Mouse (Mus musculus): ENCODE measurements around the gene Rapgef1.
"Not testable (repeated sequence)": the region's sequence is repeated elsewhere in the genome, so short reads cannot be mapped to it uniquely, and the experiment has no call there.

Gene Rapgef1

DNA sequence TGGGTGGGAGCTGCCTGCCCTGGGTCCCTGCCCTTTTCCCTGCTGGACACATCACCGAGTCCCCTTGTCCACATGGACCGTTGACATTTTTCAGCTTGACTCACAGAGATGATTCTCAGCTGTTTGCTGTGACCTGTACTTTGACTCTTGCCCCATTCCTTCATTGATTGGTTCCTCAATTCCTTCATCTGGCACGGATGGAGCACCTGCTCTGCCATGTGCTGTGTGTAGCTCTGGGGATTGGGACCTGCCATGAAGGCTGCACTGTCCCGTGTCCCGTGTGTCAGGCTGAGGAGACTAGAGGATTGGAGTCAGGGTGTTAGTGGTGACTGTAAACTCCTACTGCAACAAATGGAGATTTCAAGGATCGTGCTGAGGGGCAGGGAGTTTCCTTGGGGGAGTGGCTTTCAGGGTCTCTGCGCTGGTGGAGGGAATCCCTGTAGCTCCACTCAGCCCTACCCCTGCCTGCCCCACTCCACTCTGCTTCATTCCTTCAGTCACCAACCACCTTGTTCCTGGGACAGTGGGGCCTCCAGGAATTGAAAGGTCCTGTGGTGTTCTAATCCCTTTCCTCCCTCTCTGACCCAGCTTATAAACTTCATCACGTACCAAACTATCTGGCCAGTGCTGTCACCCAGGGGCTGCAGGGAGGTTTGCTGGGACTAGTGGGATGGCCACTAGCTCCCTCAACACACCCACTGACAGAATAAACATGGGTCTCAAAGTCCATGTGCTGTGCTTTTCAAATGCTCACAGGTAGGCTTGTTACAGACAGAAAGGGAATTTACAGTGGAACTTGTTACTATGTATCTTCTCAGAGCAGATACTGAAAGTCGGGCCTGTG, 3.9 kb downstream of the Rapgef1 start:
- DNase-seq (ENCODE audit: low spot score in 2 of 2), result no peak

GRCm38 (mm10) chr2:29624091-29624608, 4.6 kb downstream of the Rapgef1 start:
- no peak for DNase-seq (ENCODE audit: low spot score in 2 of 2)

GRCm38 (mm10) chr2:29624739-29625138, 5.2 kb downstream of the Rapgef1 start:
- no peak for DNase-seq (ENCODE audit: low spot score in 2 of 2)

GRCm38 (mm10) chr2:29625573-29626200, 6.2 kb downstream of the Rapgef1 start:
- no peak for DNase-seq (ENCODE audit: low spot score in 2 of 2)

DNA sequence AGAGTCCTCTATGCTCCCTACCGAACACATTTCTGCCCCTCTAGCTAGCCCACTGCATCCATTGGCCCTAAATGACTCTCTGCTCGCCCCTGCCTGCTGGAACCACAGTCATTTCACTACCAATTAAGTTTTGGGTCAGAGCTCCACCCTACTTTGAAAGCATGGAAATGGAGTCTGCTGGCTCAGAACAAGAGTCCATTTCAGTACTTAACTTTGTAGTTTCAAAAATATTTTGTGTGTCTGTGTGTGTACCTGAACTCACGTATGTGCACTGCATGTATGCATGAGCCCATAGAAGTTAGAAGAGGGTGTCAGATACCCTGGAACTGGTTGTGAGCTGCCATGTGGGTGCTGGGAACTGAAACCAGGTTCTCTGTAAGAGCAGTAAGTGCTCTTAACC, 7.8 kb downstream of the Rapgef1 start:
- no peak for DNase-seq (ENCODE audit: low spot score in 2 of 2)

GRCm38 (mm10) chr2:29628186-29628585, 8.7 kb downstream of the Rapgef1 start:
- DNase-seq (ENCODE audit: low spot score in 2 of 2), result no peak

DNA sequence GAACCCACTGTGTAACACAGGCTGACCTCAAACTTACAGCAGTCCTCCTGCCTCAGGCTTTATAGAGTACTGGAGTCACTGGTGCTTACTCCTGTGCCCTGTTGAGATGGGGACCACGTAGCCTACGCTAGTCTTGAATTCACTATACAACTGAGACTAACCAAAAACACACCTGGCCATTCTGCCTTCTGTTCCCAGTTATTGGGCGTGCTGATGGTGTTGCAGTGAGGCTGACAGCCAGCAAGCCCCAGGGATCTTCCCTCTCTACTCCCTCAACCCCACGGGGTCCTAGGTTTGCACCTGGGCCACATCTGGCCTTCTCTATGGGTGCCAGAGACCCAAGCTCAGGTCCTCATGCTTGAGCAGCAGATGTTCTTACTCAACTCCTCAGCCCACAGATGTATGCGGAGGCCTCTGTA, 9.3 kb downstream of the Rapgef1 start:
- DNase-seq (ENCODE audit: low spot score in 2 of 2), result no peak

- DNase-seq (ENCODE audit: low spot score in 2 of 2), result no peak
These were observed 9.8 kb downstream of the Rapgef1 start for GRCm38 (mm10) chr2:29629311-29629710.

- no peak for DNase-seq (ENCODE audit: low spot score in 2 of 2)
These were observed 10.7 kb downstream of the Rapgef1 start for GRCm38 (mm10) chr2:29630141-29630771.

GRCm38 (mm10) chr2:29631020-29631419, 11.5 kb downstream of the Rapgef1 start:
- no peak for DNase-seq (ENCODE audit: low spot score in 2 of 2)

DNA sequence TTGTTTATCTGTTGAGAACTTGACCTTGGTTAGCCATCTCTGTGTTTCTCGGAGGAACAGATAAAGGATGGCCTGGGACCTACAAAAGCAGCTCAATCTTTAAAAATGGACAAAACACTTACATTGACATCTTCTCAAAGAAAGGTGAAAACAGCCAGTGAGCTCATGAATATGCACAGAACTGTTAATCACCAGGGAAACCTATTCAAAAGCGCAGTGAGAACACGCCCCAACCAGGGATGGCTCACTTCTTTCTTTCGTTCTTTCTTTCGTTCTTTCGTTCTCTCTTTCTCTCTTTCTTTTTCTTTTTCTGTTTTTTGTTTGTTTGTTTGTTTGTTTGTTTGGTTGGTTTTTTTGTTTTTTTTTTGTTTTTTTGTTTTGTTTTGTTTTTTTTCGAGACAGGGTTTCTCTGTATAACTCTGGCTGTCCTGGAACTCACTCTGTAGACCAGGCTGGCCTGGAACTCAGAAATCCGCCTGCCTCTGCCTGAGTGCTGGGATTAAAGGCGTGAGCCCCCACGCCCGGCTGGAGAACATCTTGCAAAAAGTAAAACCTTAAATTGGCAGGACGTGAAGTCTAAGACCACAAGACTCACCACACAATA, 12.1 kb downstream of the Rapgef1 start:
- not testable (repeated sequence) for DNase-seq (ENCODE audit: low spot score in 2 of 2)

DNA sequence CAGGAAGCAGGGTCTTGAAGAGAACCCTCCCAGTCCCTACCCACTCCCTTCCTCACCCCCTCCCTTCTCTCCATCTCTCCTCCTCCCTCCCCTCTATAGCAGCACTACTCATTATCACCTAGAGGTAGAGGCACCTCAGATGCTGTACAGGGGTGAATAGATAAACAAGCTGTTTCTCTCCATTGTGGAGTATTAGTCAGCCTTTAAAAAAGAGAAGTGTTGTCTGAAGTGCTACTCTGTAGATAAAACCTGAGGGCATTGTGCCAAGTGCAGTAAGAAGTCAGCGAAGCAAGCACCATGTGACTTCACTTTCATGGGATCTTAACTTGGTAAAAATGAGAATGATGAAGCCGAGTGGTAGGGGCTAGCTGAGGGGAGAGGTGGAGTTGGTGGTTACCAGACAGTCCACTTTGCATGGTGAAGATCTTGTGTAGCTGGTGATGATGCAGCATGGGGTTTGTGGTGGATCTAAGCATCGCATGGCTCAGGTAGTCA, 12.7 kb downstream of the Rapgef1 start:
- DNase-seq (ENCODE audit: low spot score in 2 of 2), result no peak

DNA sequence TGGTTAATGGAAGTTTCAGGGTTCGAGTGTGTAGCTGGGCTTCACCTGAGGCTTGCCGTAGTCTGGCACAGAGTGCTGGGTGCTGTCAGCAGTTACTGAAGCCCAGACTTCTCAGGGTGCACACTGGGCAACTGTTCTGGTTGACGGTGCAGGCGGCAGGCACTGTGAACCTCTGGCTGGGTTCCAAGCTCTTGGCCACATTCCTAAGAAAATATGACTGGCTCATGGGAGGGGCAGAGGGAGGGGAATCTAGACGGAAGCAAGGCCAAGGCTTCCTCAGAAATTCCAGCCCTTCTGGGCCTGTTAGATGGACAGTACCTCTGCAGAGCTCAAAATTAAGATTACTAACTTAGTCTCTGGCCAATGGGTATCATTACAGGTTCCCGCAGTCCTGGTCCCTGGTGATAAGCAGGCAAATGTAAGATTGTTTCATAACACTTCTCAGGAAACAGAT, 13.6 kb downstream of the Rapgef1 start:
- peak in 1 of 2 experiments; percentile 49 for DNase-seq (ENCODE audit: low spot score in 2 of 2)

DNA sequence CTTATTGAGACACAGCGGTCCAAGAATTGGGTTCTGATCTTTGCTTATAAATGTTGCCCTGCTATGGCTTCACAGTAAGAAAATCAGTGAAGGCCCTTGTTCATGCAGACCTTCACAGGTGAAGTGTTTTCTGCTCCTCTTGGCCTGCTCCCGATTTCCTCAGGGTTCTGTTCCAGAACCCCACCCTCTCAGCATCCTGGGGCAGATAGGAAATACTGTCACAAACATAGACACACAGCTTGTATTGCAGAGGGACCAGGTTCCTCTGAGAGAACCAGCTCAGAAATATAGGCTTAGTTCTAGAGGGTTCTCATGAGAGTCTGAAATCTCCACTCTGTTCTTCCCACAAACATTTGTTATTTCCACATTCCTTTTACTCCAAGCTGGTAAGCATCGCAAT, 14.3 kb downstream of the Rapgef1 start:
- no peak for DNase-seq (ENCODE audit: low spot score in 2 of 2)

DNA sequence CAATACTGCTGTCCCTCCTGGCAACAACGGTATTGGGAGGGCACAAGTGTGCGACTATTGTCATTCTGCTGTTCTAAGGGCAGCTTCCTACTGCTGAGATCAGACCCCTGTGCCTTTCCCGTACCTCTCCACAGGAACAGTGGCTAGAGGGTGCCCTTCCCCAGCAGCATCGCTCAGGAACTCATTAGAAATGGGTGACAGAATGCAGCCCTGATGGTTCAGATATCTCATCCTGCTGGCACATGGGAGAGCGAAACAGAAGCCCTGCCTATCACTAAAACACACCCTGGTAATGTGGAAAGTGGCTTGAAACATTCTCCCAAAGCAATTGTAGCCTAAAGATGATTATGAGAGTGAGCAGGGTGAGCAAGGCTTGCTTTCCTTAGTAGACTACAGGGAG, 15.0 kb downstream of the Rapgef1 start:
- DNase-seq (ENCODE audit: low spot score in 2 of 2), result no peak

DNA sequence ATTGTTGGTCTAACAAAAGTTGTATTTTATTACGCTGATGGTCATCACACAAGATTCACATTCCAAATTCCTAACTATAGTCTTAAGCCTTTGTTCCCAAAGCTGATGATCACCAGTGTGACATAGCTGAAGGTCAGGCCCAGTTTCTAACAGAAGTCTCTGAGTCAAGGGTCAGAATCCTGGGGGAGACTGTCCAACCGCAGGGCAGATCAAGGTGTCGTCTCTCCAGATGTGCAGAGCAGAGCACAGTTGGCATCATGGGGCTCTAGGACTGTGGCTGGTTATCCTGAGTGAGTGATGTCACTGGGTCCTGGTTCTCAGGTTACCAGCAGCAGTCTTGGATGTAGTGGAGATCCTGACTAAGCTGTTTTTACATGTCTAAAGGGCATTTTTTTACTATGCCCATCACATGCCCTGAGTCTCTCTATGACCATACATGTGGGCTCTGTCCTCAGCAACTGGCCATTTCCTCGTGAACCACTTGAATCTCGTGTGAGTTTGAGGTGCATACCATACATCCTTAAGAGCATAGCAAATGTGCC, 16.5 kb downstream of the Rapgef1 start:
- DNase-seq (ENCODE audit: low spot score in 2 of 2), result no peak

DNA sequence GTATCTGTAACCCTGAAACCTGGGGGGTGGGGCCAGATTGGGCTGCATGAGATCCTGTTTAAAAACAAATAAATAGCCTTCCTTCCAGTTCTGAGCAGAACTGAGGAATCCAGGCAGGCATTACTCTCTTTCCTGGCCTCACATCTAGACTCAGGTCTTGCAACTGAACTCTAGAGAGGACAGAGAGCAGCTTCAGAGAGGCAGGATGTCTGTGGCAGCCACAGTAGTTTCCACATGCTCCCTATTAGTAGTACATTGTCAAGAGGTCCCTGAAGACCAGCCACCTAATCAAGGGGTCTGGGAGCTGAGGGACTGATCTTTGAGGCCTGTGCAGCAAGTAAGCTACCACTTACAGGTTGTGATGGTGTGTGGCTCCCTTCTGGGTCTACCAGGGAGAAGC, 18.0 kb downstream of the Rapgef1 start:
- no peak for DNase-seq (ENCODE audit: low spot score in 2 of 2)

DNA sequence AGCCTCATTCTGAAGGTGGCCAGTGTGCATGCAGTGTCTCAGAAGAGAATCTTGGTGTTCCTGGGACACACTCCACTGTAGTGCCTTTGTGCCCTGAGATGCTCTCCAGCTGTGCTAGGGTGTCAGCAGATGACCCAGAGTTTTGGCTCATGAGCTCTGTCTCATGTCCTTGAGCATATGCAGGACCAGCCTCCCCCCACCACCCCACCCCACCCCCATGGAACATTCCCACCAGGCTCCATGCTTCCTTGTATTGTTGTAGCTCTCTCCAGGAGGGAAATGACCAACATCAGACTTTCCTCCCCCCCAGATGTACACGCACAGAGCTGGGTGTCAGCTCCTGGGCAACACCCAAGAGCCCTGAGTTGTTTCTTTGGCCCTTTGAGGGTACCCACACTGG, 19.9 kb downstream of the Rapgef1 start:
- DNase-seq (ENCODE audit: low spot score in 2 of 2), result no peak

DNA sequence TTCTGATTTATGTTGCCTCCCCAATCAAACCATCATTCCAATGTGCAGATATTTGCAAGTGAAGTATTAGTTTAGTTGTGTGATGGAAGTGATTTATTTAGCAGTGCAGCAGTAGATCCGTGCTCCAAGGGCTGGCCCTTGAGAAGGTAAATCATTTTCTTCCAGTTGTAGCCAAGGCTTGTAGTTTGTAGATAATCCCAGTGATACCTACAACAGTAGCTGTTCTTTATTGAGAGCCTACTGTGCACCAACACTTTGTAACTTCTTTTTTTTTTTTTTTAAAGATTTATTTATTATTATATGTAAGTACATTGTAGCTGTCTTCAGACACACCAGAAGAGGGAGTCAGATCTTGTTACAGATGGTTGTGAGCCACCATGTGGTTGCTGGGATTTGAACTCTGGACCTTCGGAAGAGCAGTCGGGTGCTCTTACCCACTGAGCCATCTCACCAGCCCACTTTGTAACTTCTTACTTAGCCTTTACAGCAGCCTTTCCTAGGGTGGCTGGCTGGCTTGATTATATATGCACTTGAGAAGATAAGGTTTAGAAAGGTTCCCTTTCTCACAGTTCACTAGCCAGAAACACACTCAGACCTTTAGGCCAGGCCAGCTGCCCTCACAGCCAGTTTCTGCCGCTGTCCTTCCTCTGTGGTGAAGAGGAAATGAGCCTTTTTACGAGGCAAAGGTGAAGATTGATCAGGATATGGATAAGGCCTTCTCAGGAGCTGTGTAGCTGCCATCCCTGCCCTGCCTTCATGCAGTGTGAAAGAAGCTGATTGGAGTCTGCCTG, 20.6 kb downstream of the Rapgef1 start:
- no peak for DNase-seq (ENCODE audit: low spot score in 2 of 2)

- DNase-seq (ENCODE audit: low spot score in 2 of 2), result no peak
These were observed 22.2 kb downstream of the Rapgef1 start for GRCm38 (mm10) chr2:29641707-29642106.

DNA sequence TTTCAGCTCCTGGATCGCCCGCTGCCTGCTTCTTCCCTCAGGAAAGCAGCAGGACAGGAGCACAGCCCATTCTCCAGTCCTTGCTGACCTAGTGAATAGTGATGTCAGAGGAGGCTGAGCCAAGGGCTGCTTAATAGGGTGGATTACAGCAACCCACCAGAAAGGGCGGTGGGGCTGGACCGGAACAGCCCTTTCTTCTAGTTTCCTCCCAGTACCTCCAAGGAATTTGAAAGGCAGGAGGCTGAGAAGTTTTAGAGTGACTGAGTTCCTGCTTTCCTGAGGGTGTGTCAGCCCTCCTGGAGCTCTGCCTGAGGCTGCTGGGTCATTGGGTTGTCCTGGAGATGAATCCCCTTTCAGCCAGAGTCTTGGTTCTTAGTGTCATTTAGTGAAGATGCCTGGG, 23.9 kb downstream of the Rapgef1 start:
- no peak for DNase-seq (ENCODE audit: low spot score in 2 of 2)

Measured in frontal cortex, postnatal 25 days (tissue).